ENCODE assay signal across 10 mouse cellular contexts in genomic region chr4:125729305-125730220, GRCm38 (mm10).
DNase-seq lines count a peak whose midpoint lies in the region; ATAC-seq and TF ChIP-seq lines count a peak whose summit lies in the region.
"Had no signal": no experiment of that assay in that cellular context is flagged by ENCODE, and none has a peak within 500 bp of the region (broad histone marks: within the 10 kb centered on the region; RNA-seq: fewer than 3 reads in every experiment).

No protein-coding gene starts in this region.

- peak overlapping the region; percentile 16 for H3K4me2 ChIP-seq in stomach, embryonic 14.5 days (replicated peaks; ENCODE audit: low read depth, low read length)
- no peak overlapping the region for H3K4me2 ChIP-seq in stomach, postnatal 0 days (replicated peaks; ENCODE audit: low read depth)
- H3K4me2 ChIP-seq in embryonic facial prominence, embryonic 15.5 days (replicated peaks): peak overlapping the region; percentile 31
- peak overlapping the region; percentile 45 for H3K4me2 ChIP-seq in limb, embryonic 13.5 days (replicated peaks)
- H3K4me2 ChIP-seq in stomach, embryonic 16.5 days (ENCODE audit: low read depth, low read length): 0 out of 2 replicates have a peak overlapping the region, but pooled peaks have one; percentile 7

- no peak overlapping the region for H3K4me3 ChIP-seq in stomach, embryonic 14.5 days (ENCODE audit: low read depth, low read length)
- H3K4me3 ChIP-seq in stomach, postnatal 0 days (ENCODE audit: low read depth, low read length): no peak overlapping the region
- peak overlapping the region; percentile 22 for H3K4me3 ChIP-seq in embryonic facial prominence, embryonic 15.5 days (replicated peaks)
- H3K4me3 ChIP-seq in limb, embryonic 13.5 days: peak overlapping the region; percentile 24
- no peak overlapping the region for H3K4me3 ChIP-seq in stomach, embryonic 16.5 days (replicated peaks; ENCODE audit: low read length)
- H3K4me3 ChIP-seq in gastrocnemius, adult 2 months: no peak overlapping the region

- H3K4me1 ChIP-seq in stomach, embryonic 14.5 days (ENCODE audit: control insufficient read depth, insufficient read depth, low read length): 0 out of 2 replicates have a peak, but pooled peaks cover 4% of the 10 kb centered on the region
- no peaks in the 10 kb centered on the region for H3K4me1 ChIP-seq in stomach, postnatal 0 days (replicated peaks; ENCODE audit: control insufficient read depth, insufficient read depth)
- peaks cover 19% of the 10 kb centered on the region for H3K4me1 ChIP-seq in embryonic facial prominence, embryonic 15.5 days
- H3K4me1 ChIP-seq in limb, embryonic 13.5 days: peaks cover 36% of the 10 kb centered on the region
- H3K4me1 ChIP-seq in stomach, embryonic 16.5 days (ENCODE audit: control insufficient read depth, insufficient read depth, low read length): no peaks in the 10 kb centered on the region

- no peaks in the 10 kb centered on the region for H3K36me3 ChIP-seq in stomach, embryonic 14.5 days (ENCODE audit: control insufficient read depth, insufficient read depth, low read length)
- H3K36me3 ChIP-seq in stomach, postnatal 0 days (ENCODE audit: control insufficient read depth, insufficient read depth, low read length): no peaks in the 10 kb centered on the region
- H3K36me3 ChIP-seq in embryonic facial prominence, embryonic 15.5 days: no peaks in the 10 kb centered on the region
- H3K36me3 ChIP-seq in limb, embryonic 13.5 days: no peaks in the 10 kb centered on the region
- no peaks in the 10 kb centered on the region for H3K36me3 ChIP-seq in stomach, embryonic 16.5 days (ENCODE audit: control insufficient read depth, insufficient read depth, low read length)

- H3K27me3 ChIP-seq in stomach, embryonic 14.5 days (ENCODE audit: control insufficient read depth, insufficient read depth, low read length): peaks cover 21% of the 10 kb centered on the region
- H3K27me3 ChIP-seq in stomach, postnatal 0 days (ENCODE audit: control insufficient read depth, insufficient read depth, low read length): no peaks in the 10 kb centered on the region
- peaks cover 41% of the 10 kb centered on the region for H3K27me3 ChIP-seq in embryonic facial prominence, embryonic 15.5 days
- peaks cover 94% of the 10 kb centered on the region for H3K27me3 ChIP-seq in limb, embryonic 13.5 days
- H3K27me3 ChIP-seq in stomach, embryonic 16.5 days (ENCODE audit: control insufficient read depth, insufficient read depth, low read length): peaks cover 23% of the 10 kb centered on the region

- WGBS in stomach, embryonic 14.5 days: 6% methylated on average over 38 of the region's 38 CpGs
- 8% methylated on average over 38 of the region's 38 CpGs for WGBS in stomach, postnatal 0 days
- 5% methylated on average over 38 of the region's 38 CpGs for WGBS in embryonic facial prominence, embryonic 15.5 days
- WGBS in limb, embryonic 13.5 days: 4% methylated on average over 38 of the region's 38 CpGs
- WGBS in stomach, embryonic 16.5 days: 6% methylated on average over 38 of the region's 38 CpGs

- no peaks in the 10 kb centered on the region for H3K9me3 ChIP-seq in stomach, embryonic 14.5 days (ENCODE audit: control insufficient read depth, low read depth, low read length)
- H3K9me3 ChIP-seq in stomach, postnatal 0 days (ENCODE audit: control insufficient read depth, low read length): no peaks in the 10 kb centered on the region
- no peaks in the 10 kb centered on the region for H3K9me3 ChIP-seq in embryonic facial prominence, embryonic 15.5 days (replicated peaks)
- no peaks in the 10 kb centered on the region for H3K9me3 ChIP-seq in limb, embryonic 13.5 days
- no peaks in the 10 kb centered on the region for H3K9me3 ChIP-seq in stomach, embryonic 16.5 days (replicated peaks; ENCODE audit: control insufficient read depth, low read length)

- no peak for DNase-seq in stomach, postnatal 0 days (ENCODE audit: low spot score)
- no peak for DNase-seq in gastrocnemius, adult 2 months
- no peak for DNase-seq in urinary bladder, postnatal 14 days (ENCODE audit: low spot score)
- no peak for DNase-seq in left cerebral cortex, adult 8-10 months (ENCODE audit: low spot score in 2 of 2)
- DNase-seq: right cerebral cortex, postnatal 4 days had no signal

- TF ChIP-seq CTCF in stomach, postnatal 0 days (IDR thresholded peaks at IDR 0.05; ENCODE audit: low read depth): no peak
- TF ChIP-seq CTCF in gastrocnemius, adult 2 months (IDR thresholded peaks at IDR 0.05): no peak

- H3K27ac ChIP-seq in stomach, embryonic 14.5 days (ENCODE audit: low read length): no peak overlapping the region
- no peak overlapping the region for H3K27ac ChIP-seq in stomach, postnatal 0 days (replicated peaks)
- H3K27ac ChIP-seq in embryonic facial prominence, embryonic 15.5 days (replicated peaks): no peak overlapping the region
- no peak overlapping the region for H3K27ac ChIP-seq in limb, embryonic 13.5 days
- no peak overlapping the region for H3K27ac ChIP-seq in stomach, embryonic 16.5 days (ENCODE audit: low read length)
- H3K27ac ChIP-seq in gastrocnemius, adult 2 months: no peak overlapping the region
- H3K27ac ChIP-seq: macrophage had no signal

- no peak for ATAC-seq in stomach, embryonic 14.5 days (ENCODE audit: insufficient number of reproducible peaks, insufficient read depth, low FRiP score, low read depth)
- no peak for ATAC-seq in stomach, postnatal 0 days (ENCODE audit: low FRiP score, low TSS enrichment)
- no peak for ATAC-seq in embryonic facial prominence, embryonic 15.5 days (ENCODE audit: insufficient number of reproducible peaks, low FRiP score, low TSS enrichment, low read depth)
- ATAC-seq in limb, embryonic 13.5 days (ENCODE audit: low FRiP score, low read depth): no peak
- no peak for ATAC-seq in stomach, embryonic 16.5 days (ENCODE audit: insufficient read depth, low FRiP score)

- no peak overlapping the region for H3K9ac ChIP-seq in stomach, embryonic 14.5 days (replicated peaks; ENCODE audit: low read depth, low read length)
- no peak overlapping the region for H3K9ac ChIP-seq in stomach, postnatal 0 days (ENCODE audit: low read length)
- no peak overlapping the region for H3K9ac ChIP-seq in embryonic facial prominence, embryonic 15.5 days
- no peak overlapping the region for H3K9ac ChIP-seq in limb, embryonic 13.5 days
- H3K9ac ChIP-seq in stomach, embryonic 16.5 days (ENCODE audit: low read length): no peak overlapping the region

- TF ChIP-seq EP300 in stomach, postnatal 0 days (optimal IDR thresholded peaks at IDR 0.05): no peak

- intact Hi-C loops in gastrocnemius, adult 2 months (cut with DNase I): no loop called here

Comparison
In these comparisons a context has a peak if more than half of its experiments do, and no peak if none do; other contexts are left out.
1. H3K4me3 ChIP-seq: peak in embryonic facial prominence, embryonic 15.5 days (single experiment) and limb, embryonic 13.5 days (single experiment); none in stomach, embryonic 14.5 days (single experiment), stomach, postnatal 0 days (single experiment), stomach, embryonic 16.5 days (single experiment) and gastrocnemius, adult 2 months (single experiment).